Mouse (Mus musculus): ENCODE data around the gene Ankrd13a.

- TF ChIP-seq MEF2A (IDR thresholded peaks at IDR 0.05; ENCODE audit: borderline replicate concordance, low read depth, low read length) (no peak), CTCF (conservative IDR thresholded peaks at IDR 0.05 in 1 of 2, IDR thresholded peaks at IDR 0.05 in 1 of 2; ENCODE audit: low read depth in 2 of 2, low read length in 2 of 2) (no peak), NELFE (IDR thresholded peaks at IDR 0.05; ENCODE audit: low read depth, low read length) (no peak), RCOR1 (conservative IDR thresholded peaks at IDR 0.05; ENCODE audit: low read depth, low read length) (no peak), ELF1 (IDR thresholded peaks at IDR 0.05; ENCODE audit: low read depth, low read length) (no peak), MXI1 (IDR thresholded peaks at IDR 0.05; ENCODE audit: low read depth, low read length) (no peak), EP300 (IDR thresholded peaks at IDR 0.05; ENCODE audit: low read length) (no peak), POLR2A (IDR thresholded peaks at IDR 0.05; ENCODE audit: low read depth, low read length) (no peak), CHD2 (IDR thresholded peaks at IDR 0.05; ENCODE audit: low read length) (no peak)
These were observed 35.7 kb upstream of the Ankrd13a start for GRCm38 (mm10) chr5:114738707-114739241.

Measured in CH12.LX (cell line).